Mouse (Mus musculus) MEL (cell line): ENCODE results near the gene Tfap4. TPM values are rescaled to one million over a fixed set of nuclear protein-coding genes. Genes with fewer than 3 reads are reported as not detected.

Experiments
- DNase-seq: peaks from one replicate; pipeline ENCODE4 v3.0.0; 2011; ENCODE audit warnings: low read depth, low spot score
- H3K27ac ChIP-seq: 2 replicates; pipeline ENCODE4 v1.5.1; 2012; ENCODE audit warnings: low read depth, mild to moderate bottlenecking, control low read depth, low read length, moderate library complexity; ENCODE audit not compliant: control insufficient read depth
- H3K27me3 ChIP-seq, 2 experiments: fragments of 150-350 bp in 1 of 2; sonication (generic) in 1 of 2; 2 replicates each; pipeline ENCODE4 v1.6.1; 2012; ENCODE audit warnings: low read length in 2 of 2, mild to moderate bottlenecking in 2 of 2, improper control_type of control experiment in 1 of 2, moderate library complexity in 1 of 2; ENCODE audit not compliant: insufficient read depth in 2 of 2, control insufficient read depth in 1 of 2
- H3K36me3 ChIP-seq, 2 experiments: 2 replicates each; pipeline ENCODE4 v1.6.1; 2012 to 2014; ENCODE audit warnings: low read length in 2 of 2, improper control_type of control experiment in 1 of 2, inconsistent platforms in 1 of 2, mild to moderate bottlenecking in 1 of 2; ENCODE audit not compliant: insufficient read depth in 2 of 2, control insufficient read depth in 1 of 2
- H3K4me1 ChIP-seq, 2 experiments: fragments of 150-350 bp in 1 of 2; sonication (generic) in 1 of 2; 2 replicates each; pipeline ENCODE4 v1.6.1; 2012; ENCODE audit warnings: low read length in 2 of 2, improper control_type of control experiment in 1 of 2, mild to moderate bottlenecking in 1 of 2; ENCODE audit not compliant: insufficient read depth in 2 of 2, control insufficient read depth in 1 of 2
- H3K4me3 ChIP-seq, 2 experiments: fragments of 150-350 bp in 1 of 2; sonication (generic) in 1 of 2; 2 replicates each; pipeline ENCODE4 v1.5.1; 2012; ENCODE audit warnings: low read depth in 2 of 2, low read length in 2 of 2, mild to moderate bottlenecking in 2 of 2, moderate library complexity in 2 of 2, control low read depth in 1 of 2, improper control_type of control experiment in 1 of 2; ENCODE audit not compliant: control insufficient read depth in 1 of 2, insufficient read depth in 1 of 2
- H3K79me2 ChIP-seq: 2 replicates; pipeline ENCODE4 v1.6.1; 2012; ENCODE audit warnings: mild to moderate bottlenecking, low read length, moderate library complexity; ENCODE audit not compliant: control insufficient read depth, poor library complexity, insufficient read depth
- H3K9ac ChIP-seq: 2 replicates; pipeline ENCODE4 v1.6.1; 2012; ENCODE audit warnings: low read depth, mild to moderate bottlenecking, control low read depth, low read length, moderate library complexity; ENCODE audit not compliant: control insufficient read depth, poor library complexity, severe bottlenecking
- H3K9me3 ChIP-seq: fragments of 150-350 bp; sonication (generic); replicated peaks from 2 replicates; pipeline ENCODE4 v1.6.1; 2012; ENCODE audit warnings: mild to moderate bottlenecking, low read length, improper control_type of control experiment, moderate library complexity; ENCODE audit not compliant: insufficient read depth
- CHD1 ChIP-seq: IDR thresholded peaks from 2 replicates; pipeline ENCODE4 v1.6.1; 2012; ENCODE audit warnings: low read depth, mild to moderate bottlenecking, inconsistent platforms, low read length, improper control_type of control experiment
- CHD2 ChIP-seq: IDR thresholded peaks from 2 replicates; pipeline ENCODE4 v1.6.1; 2011; ENCODE audit warnings: low read length, improper control_type of control experiment
- E2F4 ChIP-seq: IDR thresholded peaks from 2 replicates; pipeline ENCODE4 v1.6.1; 2011; ENCODE audit warnings: low read depth, low read length, improper control_type of control experiment, borderline replicate concordance
- ELF1 ChIP-seq: IDR thresholded peaks from 2 replicates; pipeline ENCODE4 v1.6.1; 2014; ENCODE audit warnings: low read depth, mild to moderate bottlenecking, inconsistent platforms, low read length, improper control_type of control experiment, moderate library complexity
- EP300 ChIP-seq, 2 experiments: IDR thresholded peaks; 2 replicates each; pipeline ENCODE4 v1.6.1; 2011; ENCODE audit warnings: improper control_type of control experiment in 2 of 2, low read length in 2 of 2, low read depth in 1 of 2, mild to moderate bottlenecking in 1 of 2
- ETS1 ChIP-seq: IDR thresholded peaks from 2 replicates; pipeline ENCODE4 v1.6.1; 2012; ENCODE audit warnings: low read depth, mild to moderate bottlenecking, inconsistent platforms, low read length, improper control_type of control experiment, moderate library complexity
- GATA1 ChIP-seq: IDR thresholded peaks from 2 replicates; pipeline ENCODE4 v1.6.1; 2011; ENCODE audit warnings: low read depth, low read length, improper control_type of control experiment
- HCFC1 ChIP-seq: IDR thresholded peaks from 2 replicates; pipeline ENCODE4 v1.6.1; 2012; ENCODE audit warnings: low read depth, mild to moderate bottlenecking, inconsistent platforms, low read length, improper control_type of control experiment, moderate library complexity
- MAFK ChIP-seq: IDR thresholded peaks from 2 replicates; pipeline ENCODE4 v1.6.1; 2011; ENCODE audit warnings: low read depth, mild to moderate bottlenecking, low read length, improper control_type of control experiment, borderline replicate concordance
- MAZ ChIP-seq: IDR thresholded peaks from 2 replicates; pipeline ENCODE4 v1.6.1; 2012; ENCODE audit warnings: low read depth, mild to moderate bottlenecking, inconsistent platforms, low read length, improper control_type of control experiment
- MXI1 ChIP-seq: IDR thresholded peaks from 2 replicates; pipeline ENCODE4 v1.6.1; 2011; ENCODE audit warnings: mild to moderate bottlenecking, low read depth, low read length, improper control_type of control experiment
- MYB ChIP-seq: IDR thresholded peaks from 2 replicates; pipeline ENCODE4 v1.6.1; 2011; ENCODE audit warnings: mild to moderate bottlenecking, low read depth, low read length, improper control_type of control experiment
- NELFE ChIP-seq: IDR thresholded peaks from 2 replicates; pipeline ENCODE4 v1.6.1; 2011; ENCODE audit warnings: low read depth, low read length, improper control_type of control experiment
- NRF1 ChIP-seq: IDR thresholded peaks from 2 replicates; pipeline ENCODE4 v1.6.1; 2014; ENCODE audit warnings: low read depth, mild to moderate bottlenecking, inconsistent platforms, low read length, improper control_type of control experiment, moderate library complexity; ENCODE audit not compliant: poor library complexity, insufficient read depth, severe bottlenecking
- RCOR1 ChIP-seq: IDR thresholded peaks from 2 replicates; pipeline ENCODE4 v1.6.1; 2012; ENCODE audit warnings: low read depth, mild to moderate bottlenecking, inconsistent platforms, low read length, improper control_type of control experiment
- SIN3A ChIP-seq: IDR thresholded peaks from 2 replicates; pipeline ENCODE4 v1.6.1; 2012; ENCODE audit warnings: low read length, improper control_type of control experiment, inconsistent platforms
- SMC3 ChIP-seq: IDR thresholded peaks from 2 replicates; pipeline ENCODE4 v1.6.1; 2011; ENCODE audit warnings: low read depth, low read length, improper control_type of control experiment
- TAL1 ChIP-seq: IDR thresholded peaks from 2 replicates; pipeline ENCODE4 v1.6.1; 2012; ENCODE audit warnings: mild to moderate bottlenecking, inconsistent platforms, low read length, moderate library complexity, mixed read lengths
- ZC3H11A ChIP-seq: IDR thresholded peaks from 2 replicates; pipeline ENCODE4 v1.6.1; 2012; ENCODE audit warnings: low read depth, mild to moderate bottlenecking, inconsistent platforms, low read length, improper control_type of control experiment
- ZKSCAN1 ChIP-seq: IDR thresholded peaks from 2 replicates; pipeline ENCODE4 v1.6.1; 2012; ENCODE audit warnings: low read depth, mild to moderate bottlenecking, inconsistent platforms, low read length, improper control_type of control experiment, moderate library complexity
- ZNF384 ChIP-seq: IDR thresholded peaks from 2 replicates; pipeline ENCODE4 v1.6.1; 2012; ENCODE audit warnings: low read depth, mild to moderate bottlenecking, inconsistent platforms, low read length, improper control_type of control experiment
- polyA plus RNA-seq, 2 experiments: library from polyadenylated mRNA; stranded (reverse) in 1 of 2; unstranded in 1 of 2; fragments of >175 nt in 1 of 2; fragments of >200 nt in 1 of 2; gene quantifications; 2 replicates each; pipeline versions ENCODE4 v1.2.1 to v1.2.4; 2012; ENCODE audit warnings: low replicate concordance in 2 of 2, low read depth in 1 of 2; ENCODE audit not compliant: insufficient read length in 2 of 2, insufficient read depth in 1 of 2, missing spikeins in 1 of 2
- total RNA-seq: library from RNA; depleted of rRNA; stranded (reverse); fragments of 300-350 nt; gene quantifications from 2 replicates; pipeline ENCODE4 v1.2.3, GENCODE M21; 2012

The Tfap4 gene
- total and polyA plus RNA-seq, 3 experiments, result 26.2 to 217 (median 40.3) TPM

GRCm38 (mm10) chr16:4586531-4587123 is 27.0 kb upstream of the Tfap4 start (continued):
- peak; percentile 47 for TF ChIP-seq NELFE
- no peak; the same call in 1 of the 2 replicates for TF ChIP-seq MXI1
- TF ChIP-seq RCOR1, result no peak
- TF ChIP-seq SIN3A, result 0 out of 2 replicates have a peak, but pooled peaks have one; percentile 55
- TF ChIP-seq NRF1, result no peak
- TF ChIP-seq ELF1, result peak; percentile 83
- TF ChIP-seq SMC3, result no peak
- TF ChIP-seq TAL1, result no peak
- TF ChIP-seq CHD2, result no peak
- no peak for TF ChIP-seq MYB
- TF ChIP-seq HCFC1, result peak; percentile 58; the same call in 1 of the 2 replicates
- peak; percentile 81; the same call in 1 of the 2 replicates for TF ChIP-seq E2F4
- TF ChIP-seq MAZ, result peak; percentile 88; the same call in 1 of the 2 replicates
- no peak for TF ChIP-seq CHD1
- TF ChIP-seq ZC3H11A, result no peak
- no peak for TF ChIP-seq GATA1

- Histone ChIP-seq H3K27ac (0 out of 2 replicates have a peak overlapping the region, but pooled peaks have one; percentile 5), H3K9ac (peak overlapping the region; percentile 59), H3K36me3 (peaks cover 0 to 21% of the 10 kb centered on the region in 2 experiments; a peak in 2 of 4 replicates), H3K4me3 (peak overlapping the region; percentile 71 to 75), H3K27me3 (no peaks in the 10 kb centered on the region), H3K79me2 (no peaks in the 10 kb centered on the region), H3K9me3 (no peaks in the 10 kb centered on the region), H3K4me1 (peaks cover 12 to 35% of the 10 kb centered on the region in 2 experiments)
- TF ChIP-seq ZKSCAN1 (peak; percentile 67; the same call in 1 of the 2 replicates), ETS1 (peak; percentile 62), MAFK (no peak), ZNF384 (no peak), RCOR1 (0 out of 2 replicates have a peak, but pooled peaks have one; percentile 10), NELFE (0 out of 2 replicates have a peak, but pooled peaks have one; percentile 5), GATA1 (peak; percentile 58), EP300 (IDR thresholded peaks at IDR 0.05; ENCODE audit: low read depth in 1 of 2, low read length in 2 of 2) (0 out of 4 replicates have a peak, but pooled peaks of 1 of the 2 experiments have one; percentile 14)
- DNase-seq, result no peak
These were observed 26.2 kb upstream of the Tfap4 start for GRCm38 (mm10) chr16:4585642-4586530.
